Mouse (Mus musculus): Measurements from ENCODE around the gene Gm13083. TPM values are rescaled to one million over a fixed set of nuclear protein-coding genes. Genes with fewer than 3 reads are reported as not detected.

The Gm13083 gene
- not detected in 2 replicates for polyA plus RNA-seq (2012; rRNA removed)

GRCm38 (mm10) chr4:143614703-143615102 lies at the start of gene Gm13083:
Gene Gm13083 (plus strand): TSS chr4:143615003.

DNA sequence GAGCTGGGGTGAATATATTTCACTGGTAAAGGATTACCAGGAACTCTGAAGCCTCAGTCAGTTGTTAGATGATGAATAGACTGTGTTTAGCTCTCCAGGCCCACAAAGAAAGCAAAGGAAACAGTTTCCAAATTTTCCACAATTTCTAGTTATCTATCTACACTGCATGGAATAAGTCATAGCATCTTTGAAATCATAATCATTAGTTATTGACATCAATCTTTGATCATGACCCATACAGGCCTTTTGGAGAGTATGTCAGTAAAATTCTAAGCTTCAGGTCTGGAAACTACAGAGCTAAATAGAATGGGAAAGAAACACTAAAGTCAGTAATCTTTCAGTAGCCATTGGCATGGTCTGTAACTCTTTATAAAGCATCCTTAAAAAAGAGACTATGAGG lies 42.3 kb downstream of the Gm13083 start, which contains the start of gene Gm13088:
TSS of gene Gm13088 (minus strand) at position 101 of the 400 bp plus-strand sequence.

Other genes starting within 250 kb of the Gm13083 start
- gene Pramel1, start 220.6 kb upstream of the Gm13083 start, polyA plus RNA-seq (2012; rRNA removed) = 0.12 TPM in 1 of 2 replicates, not detected in the other
- gene Pramef8, start 202.6 kb upstream of the Gm13083 start, polyA plus RNA-seq (2012; rRNA removed) = 4.5 and 6.2 TPM in 2 replicates
- gene Oog4, start 164.7 kb upstream of the Gm13083 start, polyA plus RNA-seq (2012; rRNA removed) = 0.85 and 1.8 TPM in 2 replicates
- not detected in 2 replicates for gene Gm13043, start 103.7 kb upstream of the Gm13083 start, polyA plus RNA-seq (2012; rRNA removed)
- gene Gm13040, start 79.0 kb upstream of the Gm13083 start, polyA plus RNA-seq (2012; rRNA removed) = not detected in 2 replicates
- not detected in 2 replicates for gene BC080695, start 63.3 kb upstream of the Gm13083 start, polyA plus RNA-seq (2012; rRNA removed)
- gene Gm13057, start 63.3 kb upstream of the Gm13083 start, polyA plus RNA-seq (2012; rRNA removed) = not detected in 2 replicates
- not detected in 2 replicates for gene Gm13088, start 42.2 kb downstream of the Gm13083 start, polyA plus RNA-seq (2012; rRNA removed)
- not detected in 2 replicates for gene Gm13089, start 87.7 kb downstream of the Gm13083 start, polyA plus RNA-seq (2012; rRNA removed)
- not detected in 2 replicates for gene Gm13078, start 104.5 kb downstream of the Gm13083 start, polyA plus RNA-seq (2012; rRNA removed)
- gene Gm13023, start 174.3 kb downstream of the Gm13083 start, polyA plus RNA-seq (2012; rRNA removed) = 2.2 and 2.8 TPM in 2 replicates
- gene Gm13084, start 201.1 kb downstream of the Gm13083 start, polyA plus RNA-seq (2012; rRNA removed) = 1.8 and 3.5 TPM in 2 replicates
- gene Gm13103, start 231.5 kb downstream of the Gm13083 start, polyA plus RNA-seq (2012; rRNA removed) = 0.44 and 0.96 TPM in 2 replicates

Data from ovary, adult 2 months (tissue).